9 mouse cellular contexts compared by ENCODE assay signal in the genomic region with DNA sequence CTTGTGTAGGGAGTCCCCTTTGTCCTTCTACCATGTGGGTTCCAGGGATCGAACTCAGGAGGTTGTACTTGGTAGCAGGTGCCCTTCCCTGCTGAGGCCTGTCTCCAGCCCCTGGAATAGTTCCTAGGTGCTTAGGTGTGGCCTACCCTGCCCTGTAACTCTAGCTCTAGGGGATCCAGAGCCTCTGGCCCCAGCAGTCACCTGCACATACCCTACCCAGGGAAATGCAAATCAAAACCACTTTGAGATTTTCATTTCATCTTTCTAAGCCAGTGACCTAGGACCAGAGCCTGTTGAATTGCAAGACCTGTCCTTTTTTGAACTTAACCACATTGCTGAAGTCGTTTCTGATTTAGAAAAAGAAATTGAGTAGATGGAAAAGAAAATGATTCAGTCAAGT. TPM values are rescaled to one million over a fixed set of nuclear protein-coding genes. Genes with fewer than 3 reads are reported as not detected.
A peak's percentile ranks its signal among the peaks of the same experiment; 100 is the strongest.
DNase-seq lines count a peak whose midpoint lies in the region; ATAC-seq and TF ChIP-seq lines count a peak whose summit lies in the region.
"Not testable (repeated sequence)": the region's sequence is repeated elsewhere in the genome, so short reads cannot be mapped to it uniquely, and the experiment has no call there.
"Had no signal": no experiment of that assay in that cellular context is flagged by ENCODE, and none has a peak within 500 bp of the region (broad histone marks: within the 10 kb centered on the region; RNA-seq: fewer than 3 reads in every experiment).

No protein-coding gene starts in this region.

- not testable (repeated sequence) for ATAC-seq in heart, embryonic 14.5 days (ENCODE audit: insufficient number of reproducible peaks, insufficient read depth, low FRiP score, low read depth); kidney, embryonic 14.5 days (ENCODE audit: low FRiP score, low TSS enrichment); liver, embryonic 11.5 days (replicated peaks; ENCODE audit: low FRiP score); lung, embryonic 15.5 days (ENCODE audit: borderline replicate concordance, extremely low read depth, low FRiP score, low TSS enrichment)

- 92% methylated on average over 2 of the region's 2 CpGs for WGBS in heart, embryonic 14.5 days
- whole genome bisulfite sequencing in kidney, embryonic 14.5 days = 86% methylated on average over 2 of the region's 2 CpGs
- WGBS in liver, embryonic 11.5 days = 79% methylated on average over 2 of the region's 2 CpGs
- WGBS in lung, embryonic 15.5 days = 78% methylated on average over 2 of the region's 2 CpGs
- 51% methylated on average over 2 of the region's 2 CpGs for WGBS in spleen, adult 2 months

- TF ChIP-seq POLR2A in MEL (IDR thresholded peaks at IDR 0.05; ENCODE audit: control insufficient read depth in 1 of 2, insufficient read depth in 1 of 2, low read depth in 1 of 2, low read length in 2 of 2, poor library complexity in 1 of 2); spleen, adult 2 months (IDR thresholded peaks at IDR 0.05; ENCODE audit: low read depth, low read length): not testable (repeated sequence)

- peaks cover 5 to 23% of the 10 kb centered on the region in 2 experiments; a peak in 3 of 4 replicates for H3K4me1 ChIP-seq in MEL (ENCODE audit: control insufficient read depth in 1 of 2, insufficient read depth in 2 of 2, low read length in 2 of 2)
- peaks cover 54% of the 10 kb centered on the region for H3K4me1 ChIP-seq in erythroblast, embryonic 14.5 days (ENCODE audit: control insufficient read depth)
- peaks cover 6 to 19% of the 10 kb centered on the region in 2 experiments; a peak in 3 of 4 replicates for H3K4me1 ChIP-seq in heart, embryonic 14.5 days (ENCODE audit: control insufficient read depth in 2 of 2, insufficient read depth in 2 of 2, low read length in 2 of 2)
- peaks cover 11% of the 10 kb centered on the region for H3K4me1 ChIP-seq in kidney, embryonic 14.5 days (ENCODE audit: control insufficient read depth, insufficient read depth, low read length)
- H3K4me1 ChIP-seq in liver, embryonic 11.5 days (replicated peaks; ENCODE audit: control insufficient read depth, insufficient read depth, low read length) = peaks cover 14% of the 10 kb centered on the region
- H3K4me1 ChIP-seq in lung, embryonic 15.5 days = peaks cover 20% of the 10 kb centered on the region
- H3K4me1 ChIP-seq in spleen, adult 2 months (ENCODE audit: control insufficient read depth, insufficient read depth, insufficient read length) = not testable (repeated sequence)

- peak overlapping the region; percentile 68 to 74 for H3K4me3 ChIP-seq in MEL (ENCODE audit: control insufficient read depth in 1 of 2, insufficient read depth in 1 of 2, low read depth in 2 of 2, low read length in 2 of 2)
- peak overlapping the region; percentile 77 for H3K4me3 ChIP-seq in erythroblast, embryonic 14.5 days (replicated peaks)
- H3K4me3 ChIP-seq in heart, embryonic 14.5 days (ENCODE audit: control insufficient read depth in 1 of 2, insufficient read depth in 1 of 2, low read depth in 1 of 2, low read length in 2 of 2); kidney, embryonic 14.5 days (ENCODE audit: low read length): not testable (repeated sequence)
- H3K4me3 ChIP-seq in liver, embryonic 11.5 days (ENCODE audit: low read depth, low read length) = peak overlapping the region; percentile 63; the same call in 1 of the 2 replicates
- H3K4me3 ChIP-seq in lung, embryonic 15.5 days = 0 out of 2 replicates have a peak overlapping the region, but pooled peaks have one; percentile 62
- 0 out of 2 replicates have a peak overlapping the region, but pooled peaks have one; percentile 11 for H3K4me3 ChIP-seq in spleen, adult 2 months (ENCODE audit: extremely low read depth, insufficient read depth, insufficient read length)

- TF ChIP-seq CTCF in MEL (IDR thresholded peaks at IDR 0.05 in 2 of 3, conservative IDR thresholded peaks at IDR 0.05 in 1 of 3; ENCODE audit: control insufficient read depth in 1 of 3, insufficient read depth in 1 of 3, low read depth in 2 of 3, low read length in 3 of 3, poor library complexity in 1 of 3, severe bottlenecking in 1 of 3); spleen, adult 2 months (IDR thresholded peaks at IDR 0.05; ENCODE audit: extremely low read depth, insufficient read depth, insufficient read length, insufficient replicate concordance): not testable (repeated sequence)

- H3K4me2 ChIP-seq in heart, embryonic 14.5 days (ENCODE audit: low read length) = peak overlapping the region; percentile 74; the same call in 1 of the 2 replicates
- H3K4me2 ChIP-seq in kidney, embryonic 14.5 days (replicated peaks; ENCODE audit: low read depth, low read length) = not testable (repeated sequence)
- peak overlapping the region; percentile 70 for H3K4me2 ChIP-seq in liver, embryonic 11.5 days
- H3K4me2 ChIP-seq in lung, embryonic 15.5 days = peak overlapping the region; percentile 68; the same call in 1 of the 2 replicates

- TF ChIP-seq RAD21 in MEL (IDR thresholded peaks at IDR 0.05; ENCODE audit: low read depth, low read length) = not testable (repeated sequence)

- not testable (repeated sequence) for TF ChIP-seq EP300 in MEL (IDR thresholded peaks at IDR 0.05; ENCODE audit: low read depth in 1 of 2, low read length in 2 of 2)

- peaks cover 38% of the 10 kb centered on the region for H3K79me2 ChIP-seq in MEL (ENCODE audit: control insufficient read depth, insufficient read depth, low read length, poor library complexity)

- H3K27ac ChIP-seq in MEL (ENCODE audit: control insufficient read depth, low read depth, low read length); kidney, embryonic 14.5 days (ENCODE audit: low read depth, low read length); liver, embryonic 11.5 days (ENCODE audit: low read depth, low read length); lung, embryonic 15.5 days: not testable (repeated sequence)
- H3K27ac ChIP-seq in heart, embryonic 14.5 days (replicated peaks in 1 of 2; ENCODE audit: control insufficient read depth in 1 of 2, insufficient read depth in 1 of 2, low read depth in 2 of 2, low read length in 2 of 2) = 0 out of 4 replicates have a peak overlapping the region, but pooled peaks of 1 of the 2 experiments have one; percentile 46
- H3K27ac ChIP-seq in spleen, adult 2 months (ENCODE audit: insufficient read depth, low read length) = peak overlapping the region; percentile 81

- not testable (repeated sequence) for H3K9me3 ChIP-seq in MEL (replicated peaks; ENCODE audit: insufficient read depth, low read length); erythroblast, embryonic 14.5 days (ENCODE audit: control insufficient read depth, low read length); heart, embryonic 14.5 days (ENCODE audit: control insufficient read depth, low read length); kidney, embryonic 14.5 days (ENCODE audit: control insufficient read depth, low read length); liver, embryonic 11.5 days (ENCODE audit: control insufficient read depth, low read length); lung, embryonic 15.5 days

- DNase-seq in MEL (ENCODE audit: low read depth, low spot score); liver, embryonic 11.5 days (ENCODE audit: low spot score); spleen, adult 2 months (ENCODE audit: low read depth in 1 of 2, low spot score in 2 of 2): not testable (repeated sequence)

- not testable (repeated sequence) for H3K27me3 ChIP-seq in MEL (ENCODE audit: control insufficient read depth in 1 of 2, insufficient read depth in 2 of 2, low read length in 2 of 2); erythroblast, embryonic 14.5 days (ENCODE audit: control insufficient read depth); heart, embryonic 14.5 days (ENCODE audit: control insufficient read depth, insufficient read depth, low read length); kidney, embryonic 14.5 days (ENCODE audit: control insufficient read depth, insufficient read depth, low read length); liver, embryonic 11.5 days (replicated peaks; ENCODE audit: control insufficient read depth, insufficient read depth, low read length); lung, embryonic 15.5 days; spleen, adult 2 months (ENCODE audit: control insufficient read depth, insufficient read depth, low read length)

- H3K36me3 ChIP-seq in MEL (ENCODE audit: control insufficient read depth in 1 of 2, insufficient read depth in 2 of 2, low read length in 2 of 2) = peaks cover 1 to 18% of the 10 kb centered on the region in 2 experiments
- peaks cover 44% of the 10 kb centered on the region for H3K36me3 ChIP-seq in erythroblast, embryonic 14.5 days (ENCODE audit: control insufficient read depth)
- peaks cover 39% of the 10 kb centered on the region for H3K36me3 ChIP-seq in heart, embryonic 14.5 days (ENCODE audit: control insufficient read depth, insufficient read depth, low read length)
- H3K36me3 ChIP-seq in kidney, embryonic 14.5 days (ENCODE audit: control insufficient read depth, insufficient read depth, low read length) = peaks cover 21% of the 10 kb centered on the region
- not testable (repeated sequence) for H3K36me3 ChIP-seq in liver, embryonic 11.5 days (ENCODE audit: control insufficient read depth, insufficient read depth, low read length); lung, embryonic 15.5 days; spleen, adult 2 months (ENCODE audit: control insufficient read depth, insufficient read depth, low read length)

- H3K9ac ChIP-seq in MEL (ENCODE audit: control insufficient read depth, low read depth, low read length, poor library complexity, severe bottlenecking) = peak overlapping the region; percentile 91
- not testable (repeated sequence) for H3K9ac ChIP-seq in heart, embryonic 14.5 days (ENCODE audit: low read length); liver, embryonic 11.5 days (ENCODE audit: low read depth, low read length); lung, embryonic 15.5 days
- 0 out of 2 replicates have a peak overlapping the region, but pooled peaks have one; percentile 61 for H3K9ac ChIP-seq in kidney, embryonic 14.5 days (ENCODE audit: low read depth, low read length)

RNA-seq across cellular contexts. Expression of gene Armt1, which starts 1.6 kb away (rescaled TPM):
- 23.7 and 25.1 TPM in 2 replicates for total RNA-seq in MEL (2012; rRNA removed)
- 10 to 100 TPM in 1 of 2 experiments, not detected in 1; 24.2 TPM for polyA plus RNA-seq in MEL (2012; ENCODE audit: insufficient read depth in 1 of 2, insufficient read length in 2 of 2, low read depth in 1 of 2, low replicate concordance in 2 of 2, missing spikeins in 1 of 2)
- 0.54 and 0.63 TPM in 2 replicates for polyA plus RNA-seq in erythroblast, embryonic 14.5 days (2012)
- polyA plus RNA-seq in heart, embryonic 14.5 days (2014; fragmentation: Nextera tagmentation; extraction: Ambion mirVana) = 13.9 and 16.8 TPM in 2 replicates
- polyA plus RNA-seq in kidney, embryonic 14.5 days (2014; fragmentation: Nextera tagmentation; extraction: Ambion mirVana) = 21.4 and 26.3 TPM in 2 replicates
- polyA plus RNA-seq in liver, embryonic 11.5 days (2014; fragmentation: Nextera tagmentation; extraction: Ambion mirVana) = 30.1 and 33.4 TPM in 2 replicates
- 19.0 and 19.5 TPM in 2 replicates for polyA plus RNA-seq in lung, embryonic 15.5 days (2015; fragmentation: Nextera tagmentation; extraction: Ambion mirVana)
- 7.5 and 8.4 TPM in 2 replicates for polyA plus RNA-seq in spleen, adult 2 months (2012; rRNA removed)

RNA-seq across cellular contexts. Expression of gene Rmnd1, which starts 1.7 kb away (rescaled TPM):
- 30.6 and 38.8 TPM in 2 replicates for total RNA-seq in MEL (2012; rRNA removed)
- polyA plus RNA-seq in MEL (2012; ENCODE audit: insufficient read depth in 1 of 2, insufficient read length in 2 of 2, low read depth in 1 of 2, low replicate concordance in 2 of 2, missing spikeins in 1 of 2) = 10 to 100 TPM in 1 of 2 experiments, not detected in 1; 39.6 TPM
- polyA plus RNA-seq in erythroblast, embryonic 14.5 days (2012) = 0.14 and 0.18 TPM in 2 replicates
- 102 and 106 TPM in 2 replicates for polyA plus RNA-seq in heart, embryonic 14.5 days (2014; fragmentation: Nextera tagmentation; extraction: Ambion mirVana)
- 56.4 and 61.3 TPM in 2 replicates for polyA plus RNA-seq in kidney, embryonic 14.5 days (2014; fragmentation: Nextera tagmentation; extraction: Ambion mirVana)
- 56.2 and 60.3 TPM in 2 replicates for polyA plus RNA-seq in liver, embryonic 11.5 days (2014; fragmentation: Nextera tagmentation; extraction: Ambion mirVana)
- 41.6 and 47.9 TPM in 2 replicates for polyA plus RNA-seq in lung, embryonic 15.5 days (2015; fragmentation: Nextera tagmentation; extraction: Ambion mirVana)
- 19.0 and 20.4 TPM in 2 replicates for polyA plus RNA-seq in spleen, adult 2 months (2012; rRNA removed)

RNA-seq across cellular contexts. Expression of gene Zbtb2, which starts 46.0 kb away (rescaled TPM):
- total RNA-seq in MEL (2012; rRNA removed) = 8.6 and 10.0 TPM in 2 replicates
- 10 to 100 TPM in 1 of 2 experiments, not detected in 1; 12.7 TPM for polyA plus RNA-seq in MEL (2012; ENCODE audit: insufficient read depth in 1 of 2, insufficient read length in 2 of 2, low read depth in 1 of 2, low replicate concordance in 2 of 2, missing spikeins in 1 of 2)
- 0.15 and 0.20 TPM in 2 replicates for polyA plus RNA-seq in erythroblast, embryonic 14.5 days (2012)
- polyA plus RNA-seq in heart, embryonic 14.5 days (2014; fragmentation: Nextera tagmentation; extraction: Ambion mirVana) = 9.3 and 9.6 TPM in 2 replicates
- polyA plus RNA-seq in kidney, embryonic 14.5 days (2014; fragmentation: Nextera tagmentation; extraction: Ambion mirVana) = 11.5 and 18.4 TPM in 2 replicates
- 11.7 and 12.3 TPM in 2 replicates for polyA plus RNA-seq in liver, embryonic 11.5 days (2014; fragmentation: Nextera tagmentation; extraction: Ambion mirVana)
- 15.5 and 16.6 TPM in 2 replicates for polyA plus RNA-seq in lung, embryonic 15.5 days (2015; fragmentation: Nextera tagmentation; extraction: Ambion mirVana)
- polyA plus RNA-seq in spleen, adult 2 months (2012; rRNA removed) = 10.3 and 10.9 TPM in 2 replicates

RNA-seq across cellular contexts. Expression of gene Ccdc170, which starts 48.4 kb away (rescaled TPM):
- total RNA-seq in MEL (2012; rRNA removed) = not detected in 2 replicates
- not detected for polyA plus RNA-seq in MEL (2012; ENCODE audit: insufficient read depth in 1 of 2, insufficient read length in 2 of 2, low read depth in 1 of 2, low replicate concordance in 2 of 2, missing spikeins in 1 of 2)
- polyA plus RNA-seq in erythroblast, embryonic 14.5 days (2012) = not detected in 2 replicates
- polyA plus RNA-seq in heart, embryonic 14.5 days (2014; fragmentation: Nextera tagmentation; extraction: Ambion mirVana) = not detected in 2 replicates
- 0.47 and 1.0 TPM in 2 replicates for polyA plus RNA-seq in kidney, embryonic 14.5 days (2014; fragmentation: Nextera tagmentation; extraction: Ambion mirVana)
- not detected in 2 replicates for polyA plus RNA-seq in liver, embryonic 11.5 days (2014; fragmentation: Nextera tagmentation; extraction: Ambion mirVana)
- polyA plus RNA-seq in lung, embryonic 15.5 days (2015; fragmentation: Nextera tagmentation; extraction: Ambion mirVana) = 0.24 and 0.39 TPM in 2 replicates
- polyA plus RNA-seq in spleen, adult 2 months (2012; rRNA removed) = not detected in 2 replicates
- polyA plus RNA-seq: macrophage; small intestine, adult 2 months had no signal
